Mouse (Mus musculus) G1E (cell line): ENCODE data around the gene Creg1.

Experiments
- CTCF ChIP-seq: IDR thresholded peaks from 2 replicates; pipeline ENCODE4 v1.5.1; 2012; ENCODE audit warnings: low read depth, low read length, inconsistent platforms, mixed read lengths
- GATA1 ChIP-seq: IDR thresholded peaks from 2 replicates; pipeline ENCODE4 v1.6.1; 2012; ENCODE audit warnings: borderline replicate concordance, low read length, inconsistent platforms, mixed read lengths
- TAL1 ChIP-seq: conservative IDR thresholded peaks from 2 replicates; pipeline ENCODE4 v1.6.1; 2012; ENCODE audit warnings: low read depth, low read length, inconsistent platforms, mixed read lengths

DNA sequence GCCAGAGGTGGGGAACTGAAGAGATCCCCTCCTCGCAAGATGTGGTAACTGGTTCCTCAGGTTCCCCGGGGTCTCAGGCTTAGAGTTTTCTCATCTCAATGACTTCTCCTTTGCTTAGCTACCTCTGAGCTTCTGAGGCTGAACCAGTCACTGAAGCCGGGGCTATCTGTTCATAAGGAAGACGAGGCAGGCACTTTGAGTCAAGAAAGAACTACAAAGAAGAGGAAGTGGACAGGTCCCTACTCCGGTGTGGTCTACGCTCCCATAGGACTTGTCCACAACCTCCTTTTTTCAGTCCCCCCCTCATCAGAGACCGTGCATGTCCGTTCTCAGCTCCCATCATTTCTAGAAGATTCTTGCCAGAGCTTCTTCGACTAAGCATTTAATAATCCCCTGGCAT, 17.9 kb downstream of the Creg1 start:
- TF ChIP-seq CTCF (no peak), TAL1 (no peak), GATA1 (no peak)
